In genomic region chr19:7523292-7523691, GRCm38 (mm10) we compare ENCODE assay signal across 12 mouse cellular contexts. TPM values are rescaled to one million over a fixed set of nuclear protein-coding genes. Genes with fewer than 3 reads are reported as not detected.
DNase-seq lines count a peak whose midpoint lies in the region; ATAC-seq and TF ChIP-seq lines count a peak whose summit lies in the region.
"Had no signal": no experiment of that assay in that cellular context is flagged by ENCODE, and none has a peak within 500 bp of the region (broad histone marks: within the 10 kb centered on the region; RNA-seq: fewer than 3 reads in every experiment).

No protein-coding gene starts in this region.

- peak; percentile 13 to 57 for DNase-seq in cerebellum, postnatal 14 days
- DNase-seq in cerebellum, adult 8-10 months = no peak
- no peak for DNase-seq in layer of hippocampus, adult 2 months (ENCODE audit: low spot score in 2 of 2)
- DNase-seq in layer of hippocampus, adult 11-12 months (ENCODE audit: low spot score) = no peak
- DNase-seq in 416B (ENCODE audit: low read depth) = peak; percentile 28
- peak; percentile 59 for DNase-seq in adipocyte (ENCODE audit: low spot score)
- no peak for DNase-seq in right cerebral cortex, adult 18-20 months
- DNase-seq: gastrocnemius, postnatal 25 days had no signal

- no peak overlapping the region for H3K27ac ChIP-seq in layer of hippocampus, adult 2 months
- H3K27ac ChIP-seq: embryonic facial prominence, embryonic 12.5 days; hindbrain, embryonic 10.5 days had no signal

- ATAC-seq in erythroblast, adult 5-6 weeks (replicated peaks; ENCODE audit: low FRiP score, poor library complexity, severe bottlenecking) = no peak

- TF ChIP-seq CTCF in layer of hippocampus, adult 2 months (conservative IDR thresholded peaks at IDR 0.05) = peak; percentile 60

- H3K4me3 ChIP-seq in layer of hippocampus, adult 2 months = no peak overlapping the region
- H3K4me3 ChIP-seq: embryonic facial prominence, embryonic 12.5 days; hindbrain, embryonic 10.5 days; megakaryocyte, embryonic 14.5 days had no signal

RNA-seq across cellular contexts. Expression of gene Atl3, which starts 29.5 kb away (rescaled TPM):
- 10 to 100 TPM; 20.5 to 23.0 TPM for total RNA-seq in layer of hippocampus, adult 2 months (2021)
- total RNA-seq in erythroblast, adult 5-6 weeks (2015; ENCODE audit: low replicate concordance) = 16.9 and 17.3 TPM in 2 replicates
- total RNA-seq in erythroblast, adult 5-6 weeks (2017; ENCODE audit: low replicate concordance) = 21.1 and 25.5 TPM in 2 replicates

RNA-seq across cellular contexts. Expression of gene Pla2g16, which starts 34.0 kb away (rescaled TPM):
- 10 to 100 TPM; 29.8 to 34.2 TPM for total RNA-seq in layer of hippocampus, adult 2 months (2021)
- 78.4 and 83.0 TPM in 2 replicates for total RNA-seq in erythroblast, adult 5-6 weeks (2015; ENCODE audit: low replicate concordance)
- 120 and 165 TPM in 2 replicates for total RNA-seq in erythroblast, adult 5-6 weeks (2017; ENCODE audit: low replicate concordance)

RNA-seq across cellular contexts. Expression of gene Rtn3, which starts 40.2 kb away (rescaled TPM):
- 100 to 1,000 TPM; 733 to 764 TPM for total RNA-seq in layer of hippocampus, adult 2 months (2021)
- 85.3 and 86.7 TPM in 2 replicates for total RNA-seq in erythroblast, adult 5-6 weeks (2015; ENCODE audit: low replicate concordance)
- total RNA-seq in erythroblast, adult 5-6 weeks (2017; ENCODE audit: low replicate concordance) = 29.4 and 35.0 TPM in 2 replicates

Comparison
In these comparisons a context has a peak if more than half of its experiments do, and no peak if none do; other contexts are left out.
1. DNase-seq: peak in cerebellum, postnatal 14 days (2 of 2), 416B (single experiment) and adipocyte (single experiment); none in cerebellum, adult 8-10 months (single experiment), layer of hippocampus, adult 2 months (0 of 2), layer of hippocampus, adult 11-12 months (single experiment) and right cerebral cortex, adult 18-20 months (single experiment).
2. RNA of gene Rtn3, which starts 40.2 kb away (total RNA-seq): 733 to 764 TPM in layer of hippocampus, adult 2 months; 29.4 to 86.7 TPM in erythroblast, adult 5-6 weeks; every median in the first group is over 4 times any median in the second.